Mouse (Mus musculus) lung, adult 2 months (tissue): Measurements from ENCODE around the gene Agxt. TPM values are rescaled to one million over a fixed set of nuclear protein-coding genes. Genes with fewer than 3 reads are reported as not detected.

Experiments
- DNase-seq: peaks from one replicate; pipeline ENCODE4 v3.0.0; 2022
- H3K4me1 ChIP-seq: fragments of 200-500 bp; 2 replicates; pipeline ENCODE4 v1.6.1; 2011; ENCODE audit warnings: low read length; ENCODE audit not compliant: control insufficient read depth, insufficient read depth
- H3K4me3 ChIP-seq: fragments of 200-500 bp; replicated peaks from 2 replicates; pipeline ENCODE3; 2011; ENCODE audit warnings: low read depth, mild to moderate bottlenecking, control low read depth, low read length; ENCODE audit errors: extremely low read depth
- CTCF ChIP-seq: fragments of 200-500 bp; IDR thresholded peaks from 2 replicates; pipeline ENCODE4 v1.5.1; 2011; ENCODE audit warnings: mild to moderate bottlenecking, low read length, control low read depth; ENCODE audit not compliant: insufficient read depth
- POLR2A ChIP-seq: fragments of 200-500 bp; IDR thresholded peaks from 2 replicates; pipeline ENCODE4 v1.6.1; 2011; ENCODE audit warnings: low read depth, mild to moderate bottlenecking, control low read depth, low read length, borderline replicate concordance; ENCODE audit errors: extremely low read depth
- WGBS: fragments of 180-500 bp; shearing (Covaris S2); methylation state at CpG from one replicate; pipeline ENCODE4 v1.1.7; 2018; 5-methylcytosine and 5-hydroxymethylcytosine counted together
- polyA plus RNA-seq: library from polyadenylated mRNA; depleted of rRNA; stranded (reverse); fragments of >200 nt; gene quantifications from 2 replicates; pipeline ENCODE4 v1.2.3, GENCODE M21; 2012; rRNA removed

The Agxt gene
- polyA plus RNA-seq, 1 experiment, result not detected

DNA sequence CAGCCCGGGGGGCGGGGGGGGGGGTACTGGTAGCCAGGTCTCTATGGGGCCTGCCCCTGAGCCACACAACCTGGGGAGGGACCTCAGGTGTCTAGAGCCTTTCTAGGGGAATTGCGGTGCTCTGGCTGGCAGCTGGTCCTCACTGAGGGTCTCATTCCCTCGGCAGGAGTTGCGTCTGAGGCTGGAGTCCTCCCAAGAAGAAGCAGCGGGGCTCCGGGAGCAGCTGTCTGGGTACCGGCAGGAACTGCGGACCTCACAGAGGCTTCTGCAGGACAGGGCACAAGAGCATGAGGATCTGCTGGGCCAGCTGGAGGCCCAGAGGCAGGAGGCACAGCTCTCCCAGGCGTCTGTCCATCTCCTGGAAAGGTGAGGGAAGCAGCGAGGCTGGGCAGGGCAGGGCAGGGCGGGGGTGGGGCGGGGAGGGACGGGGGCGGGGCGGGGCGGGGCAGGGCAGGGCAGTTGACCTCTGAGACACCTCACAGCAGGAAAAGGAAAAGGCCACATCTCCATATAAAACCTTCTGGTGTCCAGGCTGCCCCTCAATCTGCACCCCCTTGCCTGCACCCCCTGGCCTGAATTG lies 55.8 kb downstream of the Agxt start:
- DNase-seq, result no peak
- Histone ChIP-seq H3K4me1 (no peaks in the 10 kb centered on the region), H3K4me3 (no peak overlapping the region)
- no peak for TF ChIP-seq POLR2A
- no peak for TF ChIP-seq CTCF
- 22% methylated on average over 15 of the region's 17 CpGs for WGBS

DNA sequence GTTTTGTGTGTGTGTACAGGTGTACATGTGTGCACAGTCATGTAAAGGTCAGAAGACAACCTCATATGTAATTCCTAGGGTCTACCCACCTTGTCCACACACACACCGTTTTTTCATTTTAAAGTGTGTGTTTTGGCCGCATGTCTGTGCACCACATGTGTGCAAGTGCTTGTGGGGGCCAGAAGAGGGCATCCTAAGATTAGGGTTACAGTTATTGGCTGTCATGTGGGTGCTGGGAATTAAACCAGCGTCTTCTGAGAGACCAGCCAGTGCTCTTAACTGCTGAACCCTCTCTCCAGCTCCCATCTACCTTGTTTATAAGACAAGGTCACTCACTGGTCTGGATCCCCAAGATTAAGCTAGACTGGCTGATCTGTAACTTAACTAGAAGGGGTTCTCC lies 59.9 kb downstream of the Agxt start:
- no peak for TF ChIP-seq POLR2A
- no peak for TF ChIP-seq CTCF
- DNase-seq, result no peak
- no peak overlapping the region for H3K4me3 ChIP-seq
- 87% methylated on average over 3 of the region's 3 CpGs for WGBS
- no peaks in the 10 kb centered on the region for H3K4me1 ChIP-seq

Other genes with a start within 250 kb of the Agxt start
- 1.0 and 1.5 TPM in 2 replicates for gene Ankmy1, start 232.3 kb upstream of the Agxt start, polyA plus RNA-seq
- gene Dusp28, start 228.3 kb upstream of the Agxt start, polyA plus RNA-seq, result 21.9 and 27.1 TPM in 2 replicates
- gene Rnpepl1, start 224.5 kb upstream of the Agxt start, polyA plus RNA-seq, result 249 and 277 TPM in 2 replicates
- gene Capn10, start 200.9 kb upstream of the Agxt start, polyA plus RNA-seq, result 26.8 and 27.3 TPM in 2 replicates
- gene Gpr35, start 184.4 kb upstream of the Agxt start, polyA plus RNA-seq, result 5.5 and 8.2 TPM in 2 replicates
- 0.14 TPM in 1 of 2 replicates, not detected in the other for gene Aqp12, start 128.9 kb upstream of the Agxt start, polyA plus RNA-seq
- 2.0 and 2.7 TPM in 2 replicates for gene Kif1a, start 33.3 kb upstream of the Agxt start, polyA plus RNA-seq
- gene 2310007B03Rik, start 25.7 kb downstream of the Agxt start, polyA plus RNA-seq, result 72.6 and 75.8 TPM in 2 replicates
- gene Crocc2, start 33.5 kb downstream of the Agxt start, polyA plus RNA-seq, result 2.2 and 2.8 TPM in 2 replicates
- gene Sned1, start 100.6 kb downstream of the Agxt start, polyA plus RNA-seq, result 26.6 and 28.1 TPM in 2 replicates
- 7.4 and 9.8 TPM in 2 replicates for gene Mterf4, start 170.7 kb downstream of the Agxt start, polyA plus RNA-seq
- 3.0 and 4.2 TPM in 2 replicates for gene Ppp1r7, start 207.6 kb downstream of the Agxt start, polyA plus RNA-seq
- 0.69 and 0.86 TPM in 2 replicates for gene Pask, start 208.2 kb downstream of the Agxt start, polyA plus RNA-seq
- gene Ano7, start 238.7 kb downstream of the Agxt start, polyA plus RNA-seq, result 0.59 and 0.69 TPM in 2 replicates